Mouse (Mus musculus) gastrocnemius, adult 8-10 months (tissue): ENCODE measurements at regions not wholly inside any gene's neighbourhood (a gene's known extent, or its start where the extent isn't known, plus 50 kb on each side); places are given as distances from the start of the nearest gene placed in this dataset.

ENCODE experiments used
- DNase-seq, 2 experiments: peaks; one replicate each; pipeline ENCODE4 v3.0.0; 2022; ENCODE audit warnings: low spot score in 2 of 2

DNA sequence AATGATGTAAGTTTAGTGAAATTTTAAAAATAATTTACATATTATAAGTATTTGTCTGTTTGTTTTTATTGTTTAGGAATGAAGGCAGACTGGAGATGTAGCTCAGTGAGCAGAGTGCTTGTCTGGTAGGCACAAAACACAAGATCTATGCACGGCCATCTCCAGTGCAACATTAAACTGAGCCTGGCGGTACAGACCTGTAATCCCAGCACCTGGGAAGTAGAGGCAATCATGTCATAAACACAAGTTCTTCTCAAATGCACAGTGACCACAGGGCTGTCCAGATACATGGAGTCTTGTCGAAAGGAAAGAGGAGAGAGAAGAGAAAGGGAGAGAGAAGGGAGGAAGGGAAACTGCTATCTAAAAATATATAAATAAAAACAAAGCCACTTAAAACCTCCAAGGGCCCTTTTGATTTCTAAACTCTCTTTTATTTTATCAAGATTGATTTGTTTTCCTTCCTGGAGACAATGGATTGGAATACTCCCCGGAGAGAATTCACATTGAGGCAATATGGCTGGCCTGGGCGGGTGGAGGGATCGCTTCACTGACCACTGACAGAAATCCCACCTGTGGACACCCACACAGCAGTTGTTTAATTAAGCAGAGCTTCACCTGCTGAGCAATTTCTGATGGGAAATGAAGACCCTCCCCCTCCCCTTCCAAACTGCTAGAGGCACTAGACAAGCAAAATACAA is 215.6 kb upstream of the Tll1 start:
- DNase-seq, result no peak

- DNase-seq, result no peak
These were observed 206.6 kb upstream of the Tll1 start for GRCm38 (mm10) chr8:64412488-64413188.

- peak in 1 of 2 experiments; percentile 8 for DNase-seq
These were observed 200.9 kb upstream of the Tll1 start for GRCm38 (mm10) chr8:64406775-64407490.

- no peak for DNase-seq
These were observed 193.5 kb upstream of the Tll1 start for GRCm38 (mm10) chr8:64399554-64399953.

DNA sequence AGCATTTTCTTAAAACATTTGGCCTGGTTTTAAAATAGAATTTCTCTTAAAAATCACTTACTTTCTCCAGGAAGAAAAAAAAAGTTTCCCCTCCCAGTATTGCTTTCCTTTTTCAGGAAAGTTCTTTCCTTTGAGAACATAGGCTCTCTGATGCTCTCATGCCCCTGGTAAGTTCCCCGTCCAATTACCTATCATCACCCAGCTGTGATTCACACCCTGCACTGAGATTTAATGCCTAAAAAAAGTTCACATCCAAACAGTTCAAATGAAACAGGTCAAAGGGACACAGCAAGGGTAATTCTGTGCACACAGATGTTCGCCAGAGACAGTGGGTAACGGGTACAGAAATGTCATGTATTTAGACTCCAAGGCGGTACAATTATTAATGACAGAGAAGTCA is 191.8 kb upstream of the Tll1 start:
- no peak for DNase-seq

DNA sequence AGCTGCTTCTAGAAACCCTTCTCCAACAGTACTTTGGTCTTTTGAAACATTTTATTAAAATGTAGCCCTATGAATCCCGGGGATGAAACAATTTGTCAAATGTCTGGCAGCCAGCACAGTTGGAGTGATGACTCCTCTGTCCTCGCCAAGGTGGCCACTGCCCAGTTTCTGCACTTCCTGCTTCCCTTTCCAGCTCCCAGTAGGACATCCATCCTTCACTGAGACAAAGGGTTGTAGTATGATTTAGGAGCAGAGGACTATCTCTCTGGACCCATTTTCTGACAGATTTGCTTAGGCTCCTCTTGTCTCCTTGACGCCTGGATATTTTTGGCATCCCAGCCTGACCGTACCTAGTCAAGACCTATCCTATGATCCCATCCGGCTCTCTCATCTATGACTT is 189.7 kb upstream of the Tll1 start:
- DNase-seq, result peak in 1 of 2 experiments; percentile 8

DNA sequence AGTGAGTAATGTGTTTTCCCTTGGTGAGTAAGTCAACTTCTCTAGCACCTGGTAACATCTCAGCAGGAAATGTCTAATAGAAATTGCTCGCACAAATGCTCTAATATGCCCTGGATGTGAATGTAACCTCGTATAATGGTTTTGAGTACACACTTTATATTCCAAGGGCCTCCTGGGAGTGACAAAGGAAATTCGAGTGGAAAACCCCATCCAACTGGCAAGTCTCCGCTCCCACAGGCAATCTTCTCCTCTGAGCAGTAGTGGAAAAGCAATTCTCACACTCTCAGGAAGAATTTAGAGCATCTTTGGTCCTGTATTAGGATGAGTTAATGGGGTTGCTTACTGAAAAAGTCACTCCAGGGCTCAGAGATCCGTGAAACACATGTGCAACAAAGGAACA is 183.4 kb upstream of the Tll1 start:
- DNase-seq, result peak; percentile 13 to 47

GRCm38 (mm10) chr8:64388299-64388698 is 182.2 kb upstream of the Tll1 start:
- no peak for DNase-seq

DNA sequence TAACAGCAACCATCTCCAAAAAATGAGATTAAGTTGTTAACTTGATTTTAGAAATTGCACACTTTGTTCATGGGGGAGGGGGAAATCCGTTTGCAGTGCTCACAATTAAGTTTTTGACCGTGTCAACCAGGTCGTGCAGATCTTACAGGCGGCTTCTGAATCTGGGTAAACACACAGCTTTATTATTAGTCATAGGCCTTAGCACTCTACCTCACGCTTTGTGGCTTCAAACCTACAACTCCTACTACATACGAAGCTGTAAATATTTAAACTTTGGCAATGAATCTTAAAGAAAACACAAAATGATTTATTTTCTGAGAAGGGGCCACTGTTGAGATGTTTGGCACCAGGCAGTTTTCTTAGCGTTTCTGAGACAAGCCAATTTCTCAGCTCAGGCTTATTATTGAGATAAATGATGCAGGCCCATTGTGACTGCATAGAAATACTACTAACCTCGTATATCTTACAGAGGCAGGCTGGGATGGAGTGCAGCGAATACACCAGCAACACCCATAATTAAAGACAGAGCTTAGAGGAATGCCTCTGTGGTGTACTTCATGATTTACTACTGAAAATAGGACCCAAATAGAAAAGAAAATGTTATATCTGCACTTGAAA is 173.8 kb upstream of the Tll1 start:
- no peak for DNase-seq

- DNase-seq, result no peak
These were observed 171.8 kb upstream of the Tll1 start for GRCm38 (mm10) chr8:64377830-64378229.

DNA sequence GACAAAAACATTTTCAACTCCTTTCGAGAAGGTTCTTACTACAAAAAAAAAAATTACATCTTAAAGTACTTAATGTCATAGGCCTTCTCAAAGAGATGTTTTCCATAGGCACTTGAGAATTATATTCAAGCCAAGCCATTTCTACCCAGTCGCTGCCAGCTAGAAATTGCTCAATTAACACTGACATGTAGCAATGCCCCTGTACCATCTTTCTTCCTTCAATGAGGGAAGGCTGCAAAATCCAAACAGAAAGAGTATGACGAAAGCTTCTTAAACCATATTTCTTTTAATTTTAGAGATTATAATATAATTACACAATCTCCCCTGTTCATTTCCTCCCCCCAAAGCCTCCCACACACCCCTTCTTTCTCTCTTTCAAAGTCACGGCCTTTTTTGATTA is 169.4 kb upstream of the Tll1 start:
- no peak for DNase-seq

- DNase-seq, result no peak
These were observed 168.9 kb upstream of the Tll1 start for GRCm38 (mm10) chr8:64374980-64375379.

- DNase-seq, result no peak
These were observed 163.9 kb upstream of the Tll1 start for GRCm38 (mm10) chr8:64369973-64370372.

DNA sequence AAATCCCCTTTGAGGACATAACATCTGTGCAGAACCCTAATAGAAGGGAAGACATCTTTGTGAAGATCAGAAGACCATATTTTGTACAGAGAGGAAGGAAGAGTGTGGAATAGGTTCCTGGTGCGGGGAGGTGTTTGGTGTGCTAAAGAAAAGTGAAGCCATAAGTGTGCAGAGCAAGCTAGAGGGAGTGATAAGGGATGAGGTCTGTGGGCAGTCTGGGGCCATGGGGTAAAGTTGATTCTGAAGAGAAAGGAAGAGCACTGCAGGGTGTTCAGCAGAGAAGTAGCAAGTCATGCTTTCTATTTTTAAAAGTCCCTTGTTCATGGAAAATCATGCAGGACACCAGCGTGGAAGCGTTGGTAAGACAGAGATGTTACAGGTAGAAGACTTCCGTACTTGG is 161.8 kb upstream of the Tll1 start:
- no peak for DNase-seq

- no peak for DNase-seq
These were observed 160.8 kb upstream of the Tll1 start for GRCm38 (mm10) chr8:64366974-64367266.

GRCm38 (mm10) chr8:64366226-64366973 is 160.3 kb upstream of the Tll1 start:
- no peak for DNase-seq

DNA sequence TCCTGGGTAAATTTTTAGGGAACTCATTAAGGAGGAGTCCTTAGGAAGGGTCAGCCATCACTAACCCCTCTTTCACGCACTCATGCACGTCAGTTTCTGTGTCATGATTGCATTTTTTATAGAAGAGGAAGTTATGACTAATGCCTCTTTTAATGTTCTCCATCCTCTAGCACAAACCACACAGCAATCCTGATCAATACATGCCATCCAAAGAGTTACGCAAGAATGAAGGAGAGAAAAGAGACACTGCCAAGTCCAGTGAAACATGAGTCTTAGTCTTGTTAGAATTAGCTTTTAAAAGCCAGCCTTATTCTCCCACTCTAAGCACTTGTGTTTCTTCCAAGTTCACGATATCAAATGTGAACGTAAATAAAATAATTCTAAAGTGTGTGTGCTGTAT is 151.0 kb upstream of the Tll1 start:
- DNase-seq, result no peak

DNA sequence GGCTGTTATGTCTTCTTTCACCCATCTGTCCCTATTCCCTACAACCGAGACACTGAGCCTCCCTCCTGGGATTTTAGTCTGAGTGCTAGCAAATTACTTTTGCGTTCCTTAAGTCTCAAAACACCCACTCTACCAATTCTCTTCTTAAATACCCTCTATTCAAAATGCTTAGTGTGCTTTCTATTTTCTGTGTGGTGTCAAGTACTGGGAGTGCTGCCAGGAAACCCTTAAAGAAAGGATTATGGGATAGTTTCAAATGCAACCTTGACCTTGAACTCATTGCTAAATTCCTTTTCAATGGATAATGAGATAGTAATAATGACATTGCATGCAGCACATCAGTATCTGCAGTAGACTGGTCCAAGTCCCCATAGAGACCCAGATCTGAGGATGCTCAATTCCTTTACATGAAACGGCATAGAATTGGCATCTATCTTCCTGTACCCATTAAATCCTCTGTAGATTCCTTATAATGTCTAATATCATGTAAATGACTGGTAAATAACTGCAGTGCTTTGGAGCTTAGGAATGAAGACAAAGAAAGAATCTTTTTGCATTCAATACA is 142.1 kb upstream of the Tll1 start:
- no peak for DNase-seq

DNA sequence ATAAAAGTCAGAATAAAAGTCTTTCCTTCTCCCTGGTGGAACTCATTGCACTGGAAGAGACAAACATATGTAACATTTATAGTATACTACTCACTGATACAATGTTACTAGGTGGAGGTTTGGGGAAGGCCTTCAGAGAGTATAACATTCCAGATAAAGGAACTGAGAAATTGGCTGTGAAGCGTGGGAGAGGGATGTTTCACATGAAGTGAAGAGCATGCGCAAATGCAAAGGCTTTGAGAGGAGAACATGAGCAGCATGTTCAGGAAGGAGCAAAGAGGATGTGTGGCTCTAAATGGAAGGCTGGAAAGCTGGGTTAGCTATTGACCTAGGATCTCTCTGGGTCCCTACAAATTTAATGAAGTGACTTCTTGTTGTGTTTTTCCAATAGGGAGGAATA is 141.4 kb upstream of the Tll1 start:
- no peak for DNase-seq

- no peak for DNase-seq
These were observed 140.4 kb upstream of the Tll1 start for GRCm38 (mm10) chr8:64346428-64346827.

DNA sequence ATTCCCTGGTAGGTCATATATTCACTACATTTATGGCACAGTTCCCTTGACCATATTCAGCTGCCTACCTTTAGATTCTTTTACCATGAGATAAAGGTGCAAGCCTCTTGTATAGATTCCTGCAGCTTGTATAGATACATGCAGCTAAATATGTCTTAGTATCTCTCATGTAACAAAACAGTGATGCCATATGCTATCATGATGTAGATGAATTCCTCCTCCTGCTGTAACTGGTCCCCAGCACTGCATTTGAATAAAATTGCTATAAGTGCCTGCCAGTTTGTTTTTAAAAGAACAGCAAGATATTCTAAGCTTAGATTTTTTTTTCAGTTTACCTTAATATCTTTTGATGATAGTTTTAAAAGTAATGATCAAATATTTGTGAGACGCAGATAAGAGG is 138.9 kb upstream of the Tll1 start:
- DNase-seq, result no peak
